Mouse (Mus musculus) lung, adult 2 months (tissue): ENCODE results near the gene Pik3r5.

Experiments used
- CTCF ChIP-seq: fragments of 200-500 bp; IDR thresholded peaks from 2 replicates; pipeline ENCODE4 v1.5.1; 2011; ENCODE audit warnings: mild to moderate bottlenecking, low read length, control low read depth; ENCODE audit not compliant: insufficient read depth
- POLR2A ChIP-seq: fragments of 200-500 bp; IDR thresholded peaks from 2 replicates; pipeline ENCODE4 v1.6.1; 2011; ENCODE audit warnings: low read depth, mild to moderate bottlenecking, control low read depth, low read length, borderline replicate concordance; ENCODE audit errors: extremely low read depth

DNA sequence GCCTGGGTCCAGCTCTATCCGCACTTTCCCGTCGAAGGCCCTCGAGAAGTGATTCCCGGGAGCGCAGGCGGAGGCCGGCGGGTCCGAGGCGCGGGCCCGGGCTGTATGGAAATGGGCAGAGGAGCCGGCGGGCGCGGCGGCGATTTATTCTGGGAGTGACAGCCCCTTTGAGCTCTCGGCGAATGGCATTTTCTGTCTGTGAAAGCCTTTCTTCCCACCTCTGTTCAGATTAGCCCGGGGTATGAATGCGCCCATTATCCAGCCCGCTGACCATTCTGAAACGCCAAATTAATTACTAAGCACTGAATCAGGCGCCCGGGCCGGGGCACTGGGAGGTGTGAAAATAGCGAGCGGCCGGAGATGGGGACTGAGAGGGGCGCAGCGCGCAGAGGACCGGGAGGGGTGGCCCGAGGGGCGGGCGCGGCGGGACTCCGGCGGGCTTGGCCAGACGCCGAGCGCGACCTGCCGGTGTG, 32.3 kb upstream of the Pik3r5 start:
- TF ChIP-seq CTCF: no peak
- TF ChIP-seq POLR2A: no peak
